Mouse (Mus musculus): ENCODE measurements around the gene Ckap5.
"Not testable (repeated sequence)": the region's sequence is repeated elsewhere in the genome, so short reads cannot be mapped to it uniquely, and the experiment has no call there.

Ckap5 gene

GRCm38 (mm10) chr2:91526294-91527146, at the start of gene Ckap5:
Ckap5 (plus strand) TSS chr2:91526762.
- DNase-seq, result peak; percentile 77 to 84

- DNase-seq, result no peak
These were observed 49.7 kb upstream of the Ckap5 start for GRCm38 (mm10) chr2:91476841-91477240.

GRCm38 (mm10) chr2:91480399-91480801, 46.2 kb upstream of the Ckap5 start:
- DNase-seq, result no peak

- no peak for DNase-seq
These were observed 45.6 kb upstream of the Ckap5 start for GRCm38 (mm10) chr2:91480805-91481514.

GRCm38 (mm10) chr2:91484698-91485097, 41.9 kb upstream of the Ckap5 start:
- no peak for DNase-seq

- DNase-seq, result no peak
These were observed 41.3 kb upstream of the Ckap5 start for GRCm38 (mm10) chr2:91485256-91485655.

- peak in 1 of 2 experiments; percentile 18 for DNase-seq
These were observed 39.3 kb upstream of the Ckap5 start for GRCm38 (mm10) chr2:91487295-91487694.

GRCm38 (mm10) chr2:91492071-91492635, 34.4 kb upstream of the Ckap5 start:
- no peak for DNase-seq

GRCm38 (mm10) chr2:91493981-91494380, 32.6 kb upstream of the Ckap5 start:
- no peak for DNase-seq

GRCm38 (mm10) chr2:91498093-91498719, 28.4 kb upstream of the Ckap5 start:
- peak in 1 of 2 experiments; percentile 10 for DNase-seq

- no peak for DNase-seq
These were observed 18.5 kb upstream of the Ckap5 start for GRCm38 (mm10) chr2:91508076-91508475.

GRCm38 (mm10) chr2:91517186-91517585, 9.4 kb upstream of the Ckap5 start:
- no peak for DNase-seq

- DNase-seq, result no peak
These were observed 555 bp downstream of the Ckap5 start for GRCm38 (mm10) chr2:91527147-91527486.

- peak; percentile 67 to 77 for DNase-seq
These were observed 11.1 kb downstream of the Ckap5 start for GRCm38 (mm10) chr2:91537588-91538205.

GRCm38 (mm10) chr2:91568125-91568524, 41.6 kb downstream of the Ckap5 start:
- DNase-seq, result no peak

- no peak for DNase-seq
These were observed 54.3 kb downstream of the Ckap5 start for GRCm38 (mm10) chr2:91580894-91581293.

- DNase-seq, result no peak
These were observed 59.7 kb downstream of the Ckap5 start for GRCm38 (mm10) chr2:91586242-91586641.

GRCm38 (mm10) chr2:91600475-91600874, 73.9 kb downstream of the Ckap5 start:
- no peak for DNase-seq

- DNase-seq, result no peak
These were observed 75.8 kb downstream of the Ckap5 start for GRCm38 (mm10) chr2:91602389-91602788.

GRCm38 (mm10) chr2:91609370-91609769, 82.8 kb downstream of the Ckap5 start:
- DNase-seq, result not testable (repeated sequence)

- DNase-seq, result no peak
These were observed 95.8 kb downstream of the Ckap5 start for GRCm38 (mm10) chr2:91622356-91622755.

- not testable (repeated sequence) for DNase-seq
These were observed 96.8 kb downstream of the Ckap5 start for GRCm38 (mm10) chr2:91623366-91623765.

- DNase-seq, result no peak
These were observed 100.9 kb downstream of the Ckap5 start for GRCm38 (mm10) chr2:91627486-91627885.

All from spleen, adult 18-20 months (tissue).